Mouse (Mus musculus) kidney, adult 2 months (tissue): ENCODE data around the gene Capn11.

Experiments used
- CTCF ChIP-seq: fragments of 200-500 bp; conservative IDR thresholded peaks from 2 replicates; pipeline ENCODE4 v1.5.1; 2011; ENCODE audit warnings: low read depth, mild to moderate bottlenecking, control low read depth, low read length, moderate library complexity, mixed read lengths; ENCODE audit not compliant: insufficient read depth, insufficient read length
- POLR2A ChIP-seq: fragments of 200-500 bp; IDR thresholded peaks from one replicate; pipeline ENCODE4 v1.6.1; 2011; ENCODE audit warnings: low read depth, low read length, control low read depth

DNA sequence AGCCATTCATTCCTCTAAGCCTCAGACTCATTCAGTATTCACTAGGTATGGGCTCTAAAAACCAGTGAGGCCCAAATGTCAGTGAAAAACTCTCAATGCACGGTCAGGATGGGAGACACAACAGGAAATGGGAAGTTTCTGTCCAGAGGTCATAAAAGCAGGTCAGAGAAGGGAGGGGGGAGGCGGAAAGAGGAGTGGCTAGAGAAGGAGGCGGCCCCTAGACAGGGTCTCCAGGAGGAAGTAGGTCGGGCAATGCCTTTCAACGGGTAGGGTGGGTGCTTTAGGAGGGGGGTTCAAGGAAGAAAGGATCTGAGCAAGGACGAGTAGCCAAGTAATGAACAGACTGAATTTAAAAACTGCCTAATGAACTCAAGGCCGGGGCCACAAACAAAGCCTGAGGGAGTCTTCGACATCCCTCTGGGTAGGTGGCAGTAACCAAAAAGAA is 40.2 kb downstream of the Capn11 start:
- TF ChIP-seq POLR2A (no peak), CTCF (no peak)
